Mouse (Mus musculus) stomach, embryonic 14.5 days (tissue): ENCODE measurements around the gene Hist1h2br. TPM values are rescaled to one million over a fixed set of nuclear protein-coding genes. Genes with fewer than 3 reads are reported as not detected.

Experiments
- ATAC-seq: fragments of 200-750 bp; cut with Nextera tagmentation; 2 replicates; pipeline ENCODE4 v1.8.0; 2017; ENCODE audit warnings: low read depth, moderate TSS enrichment; ENCODE audit not compliant: insufficient number of reproducible peaks, insufficient read depth, low FRiP score
- H3K27ac ChIP-seq: fragments of 300-500 bp; sonication (generic); 2 replicates; pipeline ENCODE4 v1.5.1; 2014; ENCODE audit warnings: mild to moderate bottlenecking, low read length, moderate library complexity, mixed read lengths
- H3K27me3 ChIP-seq: fragments of 300-500 bp; sonication (generic); 2 replicates; pipeline ENCODE4 v1.6.1; 2014; ENCODE audit warnings: low read length, control low read depth, mixed read lengths; ENCODE audit not compliant: control insufficient read depth, insufficient read depth
- H3K36me3 ChIP-seq: fragments of 300-500 bp; sonication (generic); 2 replicates; pipeline ENCODE4 v1.6.1; 2014; ENCODE audit warnings: mild to moderate bottlenecking, control low read depth, low read length, moderate library complexity, mixed read lengths; ENCODE audit not compliant: control insufficient read depth, insufficient read depth
- H3K4me1 ChIP-seq: fragments of 300-500 bp; sonication (generic); 2 replicates; pipeline ENCODE4 v1.6.1; 2014; ENCODE audit warnings: low read length, control low read depth, mixed read lengths; ENCODE audit not compliant: control insufficient read depth, insufficient read depth
- H3K4me2 ChIP-seq: fragments of 300-500 bp; sonication (generic); replicated peaks from 2 replicates; pipeline ENCODE4 v1.6.1; 2014; ENCODE audit warnings: low read depth, low read length, control low read depth
- H3K4me3 ChIP-seq: fragments of 300-500 bp; sonication (generic); 2 replicates; pipeline ENCODE4 v1.5.1; 2014; ENCODE audit warnings: low read depth, low read length, control low read depth
- H3K9ac ChIP-seq: fragments of 300-500 bp; sonication (generic); replicated peaks from 2 replicates; pipeline ENCODE4 v1.6.1; 2014; ENCODE audit warnings: low read depth, mild to moderate bottlenecking, control low read depth, low read length, moderate library complexity, mixed read lengths
- H3K9me3 ChIP-seq: fragments of 300-500 bp; sonication (generic); 2 replicates; pipeline ENCODE4 v1.6.1; 2016; ENCODE audit warnings: low read depth, low read length, control low read depth; ENCODE audit not compliant: control insufficient read depth
- WGBS: fragments of 180-500 bp; shearing (Covaris S2); extraction: QIAGEN DNeasy Blood & Tissue Kit; methylation state at CpG from one replicate; pipeline ENCODE4 v1.1.7; 2014; 5-methylcytosine and 5-hydroxymethylcytosine counted together
- microRNA-seq: library from miRNA; unstranded; fragments of <30 nt; microRNA quantifications from one replicate; pipeline ENCODE4, GENCODE M21; 2016
- polyA plus RNA-seq: library from polyadenylated mRNA; unstranded; fragments of >200 nt; fragmentation: Nextera tagmentation; extraction: Ambion mirVana; gene quantifications from 2 replicates; pipeline ENCODE4 v1.2.1, GENCODE M21; 2014

Gene Hist1h2br
- polyA plus RNA-seq, 1 experiment from 2014 or later = 25.5 TPM

- no peaks in the 10 kb centered on the region for H3K4me1 ChIP-seq
- no peak overlapping the region for H3K4me2 ChIP-seq
- no peaks in the 10 kb centered on the region for H3K27me3 ChIP-seq
- no peaks in the 10 kb centered on the region for H3K9me3 ChIP-seq
- no peak for ATAC-seq
- H3K9ac ChIP-seq = no peak overlapping the region
- H3K4me3 ChIP-seq = no peak overlapping the region
- no peak overlapping the region for H3K27ac ChIP-seq
- no peaks in the 10 kb centered on the region for H3K36me3 ChIP-seq
- 78% methylated on average over 4 of the region's 4 CpGs for WGBS
Observed at GRCm38 (mm10) chr13:21884586-21884985, 51.0 kb downstream of the Hist1h2br start.

Small RNAs within 50 kb of the gene (microRNA-seq; reads per million reads assigned to microRNA genes)
- not detected for gene Gm19658
- not detected for gene Gm44346
- gene Gm44466 = not detected

Other genes starting within 250 kb of the Hist1h2br start
- not detected in 2 replicates for gene Olfr1362, start 219.7 kb upstream of the Hist1h2br start, polyA plus RNA-seq
- gene Olfr11, start 191.2 kb upstream of the Hist1h2br start, polyA plus RNA-seq = not detected in 2 replicates
- gene Olfr1361, start 170.4 kb upstream of the Hist1h2br start, polyA plus RNA-seq = not detected in 2 replicates
- not detected in 2 replicates for gene Olfr1360, start 156.3 kb upstream of the Hist1h2br start, polyA plus RNA-seq
- not detected in 2 replicates for gene Olfr1359, start 135.6 kb upstream of the Hist1h2br start, polyA plus RNA-seq
- gene Hist1h2bl, start 117.6 kb upstream of the Hist1h2br start, polyA plus RNA-seq = 3.7 and 4.3 TPM in 2 replicates
- gene Hist1h2ai, start 117.3 kb upstream of the Hist1h2br start, polyA plus RNA-seq = 8.8 and 36.0 TPM in 2 replicates
- gene Hist1h3h, start 116.1 kb upstream of the Hist1h2br start, polyA plus RNA-seq = 9.0 and 13.1 TPM in 2 replicates
- gene Hist1h2bm, start 111.7 kb upstream of the Hist1h2br start, polyA plus RNA-seq = 3.1 TPM in 2 replicates
- 4.1 and 4.5 TPM in 2 replicates for gene Hist1h4j, start 98.7 kb upstream of the Hist1h2br start, polyA plus RNA-seq
- gene Hist1h4k, start 83.2 kb upstream of the Hist1h2br start, polyA plus RNA-seq = 10.9 and 13.1 TPM in 2 replicates
- gene Hist1h2ak, start 79.9 kb upstream of the Hist1h2br start, polyA plus RNA-seq = 10.1 and 13.3 TPM in 2 replicates
- gene Hist1h2bn, start 79.6 kb upstream of the Hist1h2br start, polyA plus RNA-seq = 3.1 and 5.0 TPM in 2 replicates
- 14.8 and 20.1 TPM in 2 replicates for gene Hist1h1b, start 53.1 kb upstream of the Hist1h2br start, polyA plus RNA-seq
- 166 and 187 TPM in 2 replicates for gene Hist1h3i, start 50.4 kb upstream of the Hist1h2br start, polyA plus RNA-seq
- 11.4 TPM in 1 of 2 replicates, not detected in the other for gene Hist1h2an, start 46.5 kb upstream of the Hist1h2br start, polyA plus RNA-seq
- 1.4 and 1.8 TPM in 2 replicates for gene Hist1h2bp, start 46.3 kb upstream of the Hist1h2br start, polyA plus RNA-seq
- 17.5 and 19.7 TPM in 2 replicates for gene Hist1h2bq, start 23.5 kb upstream of the Hist1h2br start, polyA plus RNA-seq
- not detected in 2 replicates for gene Hist1h2ao, start 23.3 kb upstream of the Hist1h2br start, polyA plus RNA-seq
- not detected in 2 replicates for gene Hist1h4m, start 22.0 kb upstream of the Hist1h2br start, polyA plus RNA-seq
- gene Hist1h4n, start 1.5 kb upstream of the Hist1h2br start, polyA plus RNA-seq = 18.2 and 28.4 TPM in 2 replicates
- 3,565 and 4,516 TPM in 2 replicates for gene Hist1h2ap, start 236 bp upstream of the Hist1h2br start, polyA plus RNA-seq
- gene Zfp184, start 111.4 kb downstream of the Hist1h2br start, polyA plus RNA-seq = 16.5 and 16.8 TPM in 2 replicates
- not detected in 2 replicates for gene Pom121l2, start 147.5 kb downstream of the Hist1h2br start, polyA plus RNA-seq
- gene Prss16, start 176.0 kb downstream of the Hist1h2br start, polyA plus RNA-seq = 0.15 and 0.75 TPM in 2 replicates
- gene Hist1h2ah, start 201.8 kb downstream of the Hist1h2br start, polyA plus RNA-seq = 10.3 and 12.7 TPM in 2 replicates
- 7.0 and 7.5 TPM in 2 replicates for gene Hist1h2bk, start 202.1 kb downstream of the Hist1h2br start, polyA plus RNA-seq
- 19.1 and 22.4 TPM in 2 replicates for gene Hist1h4i, start 207.6 kb downstream of the Hist1h2br start, polyA plus RNA-seq
- gene Hist1h2ag, start 209.2 kb downstream of the Hist1h2br start, polyA plus RNA-seq = 43.8 and 54.9 TPM in 2 replicates
- 8.6 and 12.4 TPM in 2 replicates for gene Hist1h2bj, start 209.5 kb downstream of the Hist1h2br start, polyA plus RNA-seq